Mouse (Mus musculus) kidney, embryonic 14.5 days (tissue): ENCODE results near the gene Urb1. TPM values are rescaled to one million over a fixed set of nuclear protein-coding genes. Genes with fewer than 3 reads are reported as not detected.

Source experiments
- ATAC-seq: fragments of 200-750 bp; cut with Nextera tagmentation; 2 replicates; pipeline ENCODE4 v1.8.0; 2017; ENCODE audit warnings: moderate number of reproducible peaks, mild to moderate bottlenecking, moderate TSS enrichment, moderate library complexity; ENCODE audit not compliant: low FRiP score, low TSS enrichment
- H3K27ac ChIP-seq: fragments of 300-500 bp; sonication (generic); 2 replicates; pipeline ENCODE4 v1.5.1; 2014; ENCODE audit warnings: low read depth, mild to moderate bottlenecking, low read length, moderate library complexity, mixed read lengths
- H3K27me3 ChIP-seq: fragments of 300-500 bp; sonication (generic); 2 replicates; pipeline ENCODE4 v1.6.1; 2014; ENCODE audit warnings: mild to moderate bottlenecking, low read length; ENCODE audit not compliant: control insufficient read depth, insufficient read depth
- H3K36me3 ChIP-seq: fragments of 300-500 bp; sonication (generic); 2 replicates; pipeline ENCODE4 v1.6.1; 2014; ENCODE audit warnings: low read length, mixed read lengths; ENCODE audit not compliant: control insufficient read depth, insufficient read depth
- H3K4me1 ChIP-seq: fragments of 300-500 bp; sonication (generic); 2 replicates; pipeline ENCODE4 v1.6.1; 2014; ENCODE audit warnings: low read length, mixed read lengths; ENCODE audit not compliant: control insufficient read depth, insufficient read depth
- H3K4me2 ChIP-seq: fragments of 300-500 bp; sonication (generic); replicated peaks from 2 replicates; pipeline ENCODE4 v1.6.1; 2014; ENCODE audit warnings: low read depth, mild to moderate bottlenecking, low read length
- H3K4me3 ChIP-seq: fragments of 300-500 bp; sonication (generic); 2 replicates; pipeline ENCODE4 v1.5.1; 2014; ENCODE audit warnings: mild to moderate bottlenecking, low read length
- H3K9ac ChIP-seq: fragments of 300-500 bp; sonication (generic); 2 replicates; pipeline ENCODE4 v1.6.1; 2014; ENCODE audit warnings: low read depth, mild to moderate bottlenecking, low read length, moderate library complexity
- H3K9me3 ChIP-seq: fragments of 300-500 bp; sonication (generic); 2 replicates; pipeline ENCODE4 v1.6.1; 2016; ENCODE audit warnings: low read length; ENCODE audit not compliant: control insufficient read depth
- WGBS: fragments of 180-500 bp; shearing (Covaris S2); extraction: QIAGEN DNeasy Blood & Tissue Kit; methylation state at CpG from one replicate; pipeline ENCODE4 v1.1.7; 2014; 5-methylcytosine and 5-hydroxymethylcytosine counted together
- polyA plus RNA-seq: library from polyadenylated mRNA; unstranded; fragments of >200 nt; fragmentation: Nextera tagmentation; extraction: Ambion mirVana; gene quantifications from 2 replicates; pipeline ENCODE4 v1.2.1, GENCODE M21; 2014

The Urb1 gene
- polyA plus RNA-seq, 1 experiment from 2014 or later: 13.5 TPM

GRCm38 (mm10) chr16:90704161-90704825 is 105.9 kb downstream of the Urb1 start:
- ATAC-seq: no peak
- peaks cover 7% of the 10 kb centered on the region; the same call in 1 of the 2 replicates for H3K4me1 ChIP-seq
- no peak overlapping the region for H3K4me3 ChIP-seq
- no peak overlapping the region for H3K4me2 ChIP-seq
- 32% methylated on average over 13 of the region's 13 CpGs for WGBS
- H3K27ac ChIP-seq: no peak overlapping the region
- H3K36me3 ChIP-seq: no peaks in the 10 kb centered on the region
- H3K9ac ChIP-seq: no peak overlapping the region
- H3K27me3 ChIP-seq: no peaks in the 10 kb centered on the region
- 0 out of 2 replicates have a peak, but pooled peaks cover 2% of the 10 kb centered on the region for H3K9me3 ChIP-seq

GRCm38 (mm10) chr16:90703646-90704045 is 106.6 kb downstream of the Urb1 start:
- no peaks in the 10 kb centered on the region for H3K27me3 ChIP-seq
- no peak overlapping the region for H3K4me2 ChIP-seq
- no peak; the same call in 1 of the 2 replicates for ATAC-seq
- H3K4me3 ChIP-seq: no peak overlapping the region
- H3K9me3 ChIP-seq: 0 out of 2 replicates have a peak, but pooled peaks cover 2% of the 10 kb centered on the region
- no peaks in the 10 kb centered on the region for H3K36me3 ChIP-seq
- peaks cover 7% of the 10 kb centered on the region; the same call in 1 of the 2 replicates for H3K4me1 ChIP-seq
- no peak overlapping the region for H3K9ac ChIP-seq
- WGBS: 0% methylated on average over 1 of the region's 1 CpGs
- H3K27ac ChIP-seq: no peak overlapping the region

- Histone ChIP-seq H3K4me2 (no peak overlapping the region), H3K4me1 (peaks cover 7% of the 10 kb centered on the region; the same call in 1 of the 2 replicates), H3K27me3 (no peaks in the 10 kb centered on the region), H3K4me3 (no peak overlapping the region), H3K27ac (no peak overlapping the region), H3K36me3 (no peaks in the 10 kb centered on the region), H3K9me3 (no peaks in the 10 kb centered on the region), H3K9ac (no peak overlapping the region)
- WGBS: 95% methylated on average over 2 of the region's 2 CpGs
- ATAC-seq: no peak
Measured at GRCm38 (mm10) chr16:90701541-90701940, 108.7 kb downstream of the Urb1 start.

Other genes starting within 250 kb of the Urb1 start
- 72.5 and 93.7 TPM in 2 replicates for gene Mis18a, start 83.0 kb downstream of the Urb1 start, polyA plus RNA-seq
- not detected in 2 replicates for gene Mrap, start 72.2 kb downstream of the Urb1 start, polyA plus RNA-seq
- 0.20 and 0.51 TPM in 2 replicates for gene Eva1c, start 16.3 kb upstream of the Urb1 start, polyA plus RNA-seq
- gene Cfap298, start 124.7 kb upstream of the Urb1 start, polyA plus RNA-seq: 47.7 and 50.7 TPM in 2 replicates
- 10.8 and 15.5 TPM in 2 replicates for gene Synj1, start 200.9 kb upstream of the Urb1 start, polyA plus RNA-seq
- gene Paxbp1, start 234.1 kb upstream of the Urb1 start, polyA plus RNA-seq: 46.9 and 75.6 TPM in 2 replicates